Mouse (Mus musculus): ENCODE results near the gene Zc3h12a. TPM values are rescaled to one million over a fixed set of nuclear protein-coding genes. Genes with fewer than 3 reads are reported as not detected.

Zc3h12a gene
- total RNA-seq, 2 experiments from 2014 or later = 3.5 to 4.1 TPM

DNA sequence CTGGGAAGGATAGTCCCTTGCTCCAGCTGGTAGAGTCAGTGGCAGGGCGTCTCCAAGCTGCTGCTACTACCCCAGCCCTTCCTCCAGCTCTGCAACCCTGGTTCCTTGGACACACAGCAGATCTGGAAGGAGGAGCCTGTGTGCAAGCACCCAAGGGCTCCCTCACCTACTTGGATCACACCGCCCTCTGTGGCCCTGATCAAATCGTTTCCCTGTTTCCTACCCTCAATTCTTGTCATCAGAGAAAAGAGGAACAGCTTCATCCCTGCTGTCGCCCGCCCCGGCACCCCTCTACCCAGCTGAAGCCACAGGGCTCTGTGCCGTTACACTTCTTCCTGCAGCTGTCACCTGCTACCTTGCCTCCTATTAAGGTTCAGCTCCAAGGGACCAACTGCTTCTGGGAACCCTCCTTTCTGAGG is 9.7 kb downstream of the Zc3h12a start:
- intact Hi-C loops (cut with DNase I) = no loop called here
- DNase-seq (ENCODE audit: low spot score) = no peak

DNA sequence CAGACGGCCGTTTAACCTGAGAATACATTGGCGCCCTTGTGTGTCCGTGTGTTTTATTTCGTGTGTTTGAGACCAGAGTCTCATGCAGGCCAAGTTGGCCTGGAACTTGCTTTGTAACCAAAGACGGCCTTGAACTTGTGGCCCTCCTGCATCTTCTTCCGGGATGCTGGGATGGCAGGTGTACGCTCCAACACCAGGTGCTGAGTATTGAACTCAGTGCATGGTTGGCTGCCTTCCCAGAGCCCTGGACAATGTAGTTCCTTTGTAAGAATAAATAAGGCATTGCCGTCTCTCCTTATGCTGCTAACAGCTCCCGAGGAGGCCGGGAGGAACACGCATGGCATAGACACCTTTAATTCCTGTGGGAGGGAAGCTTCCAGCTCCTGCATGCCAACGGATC is 10.7 kb downstream of the Zc3h12a start:
- DNase-seq (ENCODE audit: low spot score) = no peak
- intact Hi-C loops (cut with DNase I) = no loop called here

DNA sequence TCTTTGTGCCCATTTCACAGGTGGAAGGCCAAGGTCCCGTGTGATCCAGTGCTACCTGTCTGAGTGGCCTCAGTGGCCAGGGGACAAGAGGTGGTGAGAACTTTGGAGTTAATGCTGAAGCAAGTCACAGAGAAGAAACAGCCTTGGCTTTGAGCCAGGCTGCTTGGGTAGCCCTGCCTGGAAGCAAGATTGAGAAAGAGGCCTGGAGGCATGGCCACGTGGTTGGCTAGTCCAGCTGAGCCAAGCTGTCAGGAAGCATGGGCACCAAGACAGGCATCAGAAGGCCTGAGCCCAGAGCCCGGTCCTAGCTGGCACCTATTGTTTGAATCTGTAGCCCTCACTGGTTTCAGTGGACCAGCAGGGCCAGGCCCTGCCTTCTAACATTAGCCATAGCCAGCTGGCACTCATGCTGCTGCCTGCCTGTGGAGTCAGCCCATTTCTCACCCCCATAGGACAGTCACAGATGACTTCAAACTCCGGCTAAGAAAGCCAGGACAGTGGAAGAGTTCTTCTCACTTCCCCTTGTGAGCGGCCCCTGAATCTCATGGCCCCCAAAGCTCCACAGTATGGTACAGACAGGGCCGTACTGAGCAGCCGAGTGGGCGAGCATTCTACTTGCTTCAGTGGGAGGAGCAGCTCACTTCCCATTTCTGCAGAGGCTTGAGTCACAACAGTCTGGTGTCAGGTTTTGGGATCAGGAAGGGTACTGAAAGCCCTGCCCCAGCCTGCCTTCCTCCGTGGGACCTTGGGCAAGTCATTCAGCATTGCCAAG is 11.4 kb downstream of the Zc3h12a start:
- no peak for DNase-seq (ENCODE audit: low spot score)

DNA sequence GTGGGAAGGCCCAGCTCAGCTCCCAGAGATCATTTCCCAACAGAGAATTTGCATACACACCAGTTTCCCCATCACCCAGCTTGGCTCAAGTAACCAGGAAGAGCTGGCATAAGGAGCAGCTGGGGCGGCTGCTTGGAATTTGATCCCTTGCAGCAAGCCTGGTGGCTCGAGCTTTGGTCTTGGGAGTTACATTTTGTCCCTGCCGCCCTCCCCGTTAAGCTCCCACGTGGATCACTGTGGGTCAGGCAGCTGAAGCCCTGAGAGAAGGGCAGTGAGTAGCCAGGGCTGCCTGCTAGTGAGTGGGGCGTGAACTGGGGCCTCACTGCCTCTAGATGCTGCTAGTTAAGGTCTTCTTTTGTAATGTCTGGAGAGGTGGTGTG is 11.9 kb downstream of the Zc3h12a start:
- intact Hi-C loops (cut with DNase I) = no loop called here
- DNase-seq (ENCODE audit: low spot score) = no peak

More for the DNA sequence above, 11.4 kb downstream of the Zc3h12a start:
- intact Hi-C loops (cut with DNase I) = no loop called here

DNA sequence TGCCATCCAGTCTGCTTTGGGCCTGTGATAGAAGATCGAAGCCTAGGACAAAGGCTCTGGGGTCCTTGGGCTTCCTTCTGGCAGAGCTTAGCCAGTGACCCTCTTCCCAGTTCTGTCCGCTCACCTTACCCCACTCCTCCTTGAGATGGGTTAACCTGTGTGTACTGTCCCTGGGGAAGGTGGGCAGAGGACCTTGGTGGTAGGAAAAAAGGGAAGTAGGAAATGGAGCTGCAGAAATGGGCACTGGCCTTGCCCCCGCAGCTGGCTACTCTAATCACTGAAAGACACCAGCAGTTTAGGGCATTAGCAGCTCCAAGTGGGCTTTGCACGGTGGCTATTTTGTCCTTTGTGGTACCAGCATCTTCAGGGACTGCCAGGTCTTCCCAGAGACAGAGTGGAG is 12.6 kb downstream of the Zc3h12a start:
- intact Hi-C loops (cut with DNase I) = no loop called here
- no peak for DNase-seq (ENCODE audit: low spot score)

DNA sequence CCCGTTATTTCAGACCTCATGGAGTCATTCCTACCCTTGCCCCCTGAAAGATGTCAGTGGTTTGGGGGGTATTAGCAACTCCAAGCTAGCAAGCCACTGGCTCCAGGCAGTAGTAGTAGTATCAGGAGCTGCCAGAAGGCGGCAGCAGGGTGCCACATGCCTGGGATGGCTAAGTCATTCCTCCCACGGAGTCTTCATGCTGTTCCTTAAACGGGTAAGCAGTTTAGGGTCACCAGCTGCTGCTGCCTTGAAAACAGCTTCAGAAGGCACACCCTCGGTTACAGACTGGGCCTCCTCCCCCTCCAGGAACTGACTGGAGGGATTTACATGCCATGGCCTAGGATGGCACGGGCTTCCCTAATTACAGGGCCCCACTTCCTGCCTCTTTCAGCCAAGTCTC is 13.0 kb downstream of the Zc3h12a start:
- peak; percentile 61 for DNase-seq (ENCODE audit: low spot score)

DNA sequence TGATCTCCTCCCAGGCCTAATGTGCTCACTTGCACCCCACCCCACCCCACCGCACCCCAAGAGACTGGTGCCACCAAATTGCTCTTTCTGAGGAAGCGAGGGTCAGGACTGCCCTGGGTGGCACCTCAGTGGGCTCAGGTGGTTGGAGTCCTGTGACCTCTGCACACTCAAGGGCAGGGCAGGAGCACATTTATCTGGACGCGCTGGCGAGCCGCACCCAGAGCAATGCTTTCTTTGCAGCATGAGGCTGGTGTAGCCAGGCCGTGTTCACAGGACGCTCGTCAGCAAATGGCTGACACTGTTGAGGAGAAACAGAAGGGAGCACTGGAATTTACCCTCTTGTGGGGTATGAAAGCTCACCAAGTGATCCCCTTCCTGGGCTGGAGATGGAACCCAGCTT is 22.3 kb downstream of the Zc3h12a start:
- intact Hi-C loops (cut with DNase I) = no loop called here
- DNase-seq (ENCODE audit: low spot score) = no peak

More for the DNA sequence above, 13.0 kb downstream of the Zc3h12a start:
- intact Hi-C loops (cut with DNase I) = loop anchor here (5.0 kb wide), 1 partner anchor 43 kb away; no protein-coding TSS in a partner anchor

DNA sequence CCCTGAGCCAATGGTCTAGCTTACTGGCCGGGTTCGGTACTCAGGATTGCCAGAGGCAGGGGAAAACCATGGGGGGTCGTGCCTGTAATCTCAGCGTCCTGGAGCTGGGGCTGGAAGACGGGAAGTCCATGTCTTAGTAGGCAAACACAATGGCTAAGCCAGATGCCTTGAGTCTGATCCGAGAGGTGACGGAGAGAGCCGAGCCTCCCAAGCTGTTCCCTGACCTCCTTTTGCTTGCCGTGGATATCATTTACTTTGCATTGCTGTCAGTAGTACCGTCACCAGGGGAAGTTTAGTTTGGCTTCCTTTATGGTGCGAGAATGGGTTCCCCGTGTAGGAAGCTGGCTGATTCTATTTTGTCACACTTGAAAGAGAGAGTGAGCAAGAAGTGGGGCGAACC is 26.3 kb downstream of the Zc3h12a start:
- intact Hi-C loops (cut with DNase I) = no loop called here
- DNase-seq (ENCODE audit: low spot score) = no peak

DNA sequence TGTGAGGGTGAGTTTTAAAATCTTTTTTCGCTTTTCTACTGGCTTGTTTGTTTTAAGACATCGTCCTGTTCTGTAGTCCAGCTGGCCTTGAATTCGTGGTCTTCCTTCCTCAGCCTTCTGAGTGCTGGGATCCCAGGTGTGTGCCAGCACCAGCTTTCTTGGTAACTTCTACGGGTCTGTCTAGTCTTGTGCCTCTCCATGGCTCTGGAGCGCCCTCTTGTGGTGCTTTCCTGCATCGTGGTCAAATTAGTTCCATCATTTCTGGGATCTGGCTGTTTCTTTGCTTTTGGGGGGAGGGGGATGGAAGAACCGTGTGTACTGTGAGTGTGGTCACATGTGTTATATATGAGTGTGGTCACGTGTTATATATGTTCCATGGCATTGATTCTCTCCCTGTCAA is 28.2 kb downstream of the Zc3h12a start:
- intact Hi-C loops (cut with DNase I) = loop anchor here (1.0 kb wide), 1 partner anchor 156 kb away; no protein-coding TSS in a partner anchor

DNA sequence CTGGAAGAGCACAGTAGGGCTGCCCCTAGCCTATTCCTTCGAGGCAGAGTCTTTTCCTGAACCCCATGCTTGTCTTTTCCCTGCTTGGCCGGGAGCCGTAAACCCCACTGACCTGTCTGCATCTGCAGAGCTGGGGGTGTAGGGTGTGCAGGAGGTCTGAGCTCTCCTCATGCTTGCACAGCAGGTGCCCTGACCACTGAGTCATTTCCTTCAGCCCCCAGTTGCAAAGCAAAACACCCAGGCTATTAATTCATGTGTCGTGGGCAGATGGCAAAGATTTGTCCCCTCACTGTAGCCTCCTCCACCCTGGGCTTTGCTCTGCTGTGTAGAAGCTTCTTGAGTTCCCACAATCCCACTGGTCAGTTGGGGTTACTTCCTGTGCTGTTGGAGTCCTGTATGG is 30.2 kb downstream of the Zc3h12a start:
- intact Hi-C loops (cut with DNase I) = no loop called here
- no peak for DNase-seq (ENCODE audit: low spot score)

More for the DNA sequence above, 28.2 kb downstream of the Zc3h12a start:
- DNase-seq (ENCODE audit: low spot score) = peak; percentile 37

DNA sequence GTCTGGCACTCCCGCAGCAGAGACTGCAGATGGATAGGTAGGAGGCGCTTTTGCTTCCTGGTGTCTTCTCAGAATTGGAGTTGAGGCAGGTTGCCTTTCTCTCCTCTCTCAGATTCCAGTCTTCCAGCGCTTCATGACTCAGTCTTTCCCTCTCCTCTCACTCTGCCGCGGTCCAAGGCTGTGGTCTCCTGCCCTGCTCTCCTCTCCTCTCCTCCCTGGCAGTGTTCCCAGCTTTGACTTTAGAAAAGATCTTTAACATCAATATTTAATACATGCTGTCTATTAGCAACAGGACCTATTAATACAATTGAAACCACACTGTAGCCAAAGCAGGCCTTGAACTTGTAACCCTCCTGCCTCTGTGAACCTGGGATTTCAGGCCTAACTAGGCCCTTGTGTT is 31.6 kb downstream of the Zc3h12a start:
- intact Hi-C loops (cut with DNase I) = no loop called here
- DNase-seq (ENCODE audit: low spot score) = no peak

DNA sequence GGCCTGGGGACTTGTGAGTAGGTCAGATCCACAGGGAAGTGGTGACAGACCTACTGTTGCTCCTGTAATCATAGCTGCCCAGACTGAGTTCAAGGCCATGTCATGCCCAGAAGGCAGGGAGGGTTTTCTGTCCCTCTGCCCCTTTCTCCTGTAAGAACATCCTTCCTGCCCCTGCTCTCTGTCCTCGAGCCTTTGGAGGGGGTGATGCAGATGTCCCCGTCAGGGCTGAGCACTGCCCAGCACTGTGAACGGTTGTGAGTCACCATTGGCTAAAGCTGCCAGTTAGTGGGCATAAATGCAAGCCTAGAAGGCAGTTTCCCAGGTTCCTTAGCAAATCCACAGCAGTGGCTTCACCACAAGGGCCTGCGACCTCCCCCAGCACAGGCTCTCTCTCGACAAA is 34.6 kb downstream of the Zc3h12a start:
- intact Hi-C loops (cut with DNase I) = no loop called here
- DNase-seq (ENCODE audit: low spot score) = no peak

DNA sequence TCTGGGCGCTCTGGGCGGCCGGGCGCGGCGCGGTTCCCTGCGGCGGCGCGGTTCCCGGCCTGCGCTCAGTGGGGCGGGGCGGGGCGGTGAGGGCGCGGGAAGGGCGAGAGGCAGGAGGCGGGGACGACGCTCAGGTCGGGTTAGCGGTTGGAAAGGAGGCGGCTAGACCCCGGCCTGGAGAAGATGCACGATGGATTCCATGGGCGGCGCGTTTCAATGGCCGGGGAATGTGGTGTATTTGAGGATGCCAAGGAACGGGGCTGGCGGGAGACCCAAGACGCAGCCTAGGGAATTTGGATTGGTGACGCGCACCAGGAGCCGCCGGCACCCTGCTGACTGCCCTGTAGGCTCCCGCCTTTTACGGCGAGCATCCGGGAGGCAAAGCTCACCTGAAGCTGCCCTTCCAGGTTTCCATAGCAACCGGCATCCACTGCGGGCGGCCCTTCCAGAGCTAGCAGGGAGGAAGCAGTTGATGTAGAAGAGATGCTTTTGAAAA is 42.2 kb downstream of the Zc3h12a start:
- DNase-seq (ENCODE audit: low spot score) = no peak
- intact Hi-C loops (cut with DNase I) = no loop called here

DNA sequence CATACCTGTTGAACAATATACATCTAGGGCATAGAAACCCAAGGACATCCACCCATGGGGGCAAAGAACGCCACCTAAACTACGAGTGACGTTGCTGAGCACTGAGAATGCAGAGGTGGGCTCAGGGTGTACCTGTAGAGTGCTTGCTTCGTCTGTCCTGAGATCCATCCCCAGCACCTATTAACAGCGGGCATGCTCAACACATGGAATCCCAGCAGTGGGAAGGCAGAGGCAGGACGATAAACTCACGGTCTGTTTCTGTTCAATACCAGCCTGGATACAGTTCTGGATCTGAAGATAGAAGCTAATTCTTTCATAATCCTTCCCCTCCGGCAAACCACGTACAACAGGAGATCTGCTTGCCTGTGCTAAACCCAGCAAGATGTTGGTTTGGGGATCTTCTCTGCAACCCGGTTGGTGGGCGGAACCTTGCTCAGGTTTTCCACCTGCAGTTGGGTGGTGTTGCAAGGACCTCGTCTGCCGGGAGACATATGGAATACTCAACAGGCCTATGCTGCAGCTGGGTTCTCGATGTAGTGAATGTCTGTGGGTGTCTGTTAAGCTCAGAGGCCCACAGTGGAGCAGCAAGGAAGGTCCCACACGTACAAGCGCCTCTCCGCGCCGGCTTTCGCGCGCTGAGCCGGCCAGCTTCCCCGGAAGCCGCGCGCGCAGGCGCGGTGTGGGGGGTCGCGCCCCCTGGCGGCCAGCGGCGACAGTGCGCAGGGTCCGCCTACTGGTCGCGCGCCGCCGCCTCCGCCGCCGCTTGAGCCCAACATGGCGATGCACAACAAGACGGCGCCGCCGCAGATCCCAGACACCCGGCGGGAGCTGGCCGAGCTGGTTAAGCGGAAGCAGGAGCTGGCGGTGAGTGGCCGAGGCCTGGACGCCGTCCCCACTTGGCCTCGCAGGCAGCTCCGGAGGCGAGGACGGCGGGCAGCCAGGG is 43.0 kb downstream of the Zc3h12a start, which contains the start of gene Meaf6:
Gene Meaf6 (plus strand): TSS at position 732 of the 943 bp plus-strand sequence.
- intact Hi-C loops (cut with DNase I) = loop anchor here (1.0 kb wide), 1 partner anchor 17 kb away; no protein-coding TSS in a partner anchor
- peak; percentile 82 for DNase-seq (ENCODE audit: low spot score)

DNA sequence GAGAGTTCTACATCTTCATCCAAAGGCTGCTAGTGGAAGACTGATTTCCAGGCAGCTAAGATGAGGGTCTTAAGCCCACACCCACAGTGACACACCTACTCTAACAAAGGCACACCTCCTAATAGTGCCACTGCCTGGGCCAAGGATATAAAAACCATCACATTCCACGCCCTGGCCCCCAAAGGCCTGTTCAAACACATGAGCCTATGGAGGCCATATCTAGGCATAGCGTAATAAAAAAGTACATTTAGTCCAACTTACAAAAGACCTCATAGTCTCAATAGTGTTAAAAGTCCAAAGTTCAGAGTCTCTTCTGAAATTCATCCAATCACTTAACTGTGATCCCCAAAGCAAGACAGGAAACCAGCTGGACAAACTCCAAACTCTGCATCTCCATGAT is 48.9 kb downstream of the Zc3h12a start:
- intact Hi-C loops (cut with DNase I) = no loop called here

DNA sequence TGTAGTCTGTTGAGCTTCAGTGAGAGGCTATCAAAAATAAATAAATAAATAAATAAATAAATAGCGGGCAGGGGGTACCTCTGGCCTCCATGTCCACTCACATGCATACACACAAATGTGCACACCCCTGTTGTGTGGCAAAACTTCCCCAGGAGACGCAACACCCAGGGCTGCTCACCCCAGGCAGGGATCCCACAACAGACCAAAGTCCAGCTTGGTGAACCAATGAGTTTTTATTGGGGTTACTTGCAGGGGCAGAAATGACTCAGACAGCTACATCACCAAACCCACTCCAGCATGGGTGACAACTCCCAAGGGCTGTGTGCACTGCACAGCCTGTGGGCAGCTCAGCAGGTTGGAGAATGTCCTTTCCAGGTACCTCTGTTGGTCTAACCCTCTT is 49.9 kb downstream of the Zc3h12a start:
- no peak for DNase-seq (ENCODE audit: low spot score)
- intact Hi-C loops (cut with DNase I) = no loop called here

More for the DNA sequence above, 48.9 kb downstream of the Zc3h12a start:
- no peak for DNase-seq (ENCODE audit: low spot score)

Other genes starting within 250 kb of the Zc3h12a start
- not detected for gene Epha10, start 246.9 kb downstream of the Zc3h12a start, total RNA-seq (2021)
- gene 9930104L06Rik, start 190.8 kb downstream of the Zc3h12a start, total RNA-seq (2021) = 1 to 10 TPM; 7.4 to 7.9 TPM
- gene Cdca8, start 188.5 kb downstream of the Zc3h12a start, total RNA-seq (2021) = 1 to 10 TPM in 1 of 2 experiments, under 1 TPM in 1; 0.88 to 1.4 TPM
- gene Rspo1, start 141.4 kb downstream of the Zc3h12a start, total RNA-seq (2021) = 1 to 10 TPM; 3.1 to 3.6 TPM
- 10 to 100 TPM; 25.9 to 27.0 TPM for gene Gnl2, start 111.3 kb downstream of the Zc3h12a start, total RNA-seq (2021)
- gene Dnali1, start 62.1 kb downstream of the Zc3h12a start, total RNA-seq (2021) = not detected
- gene Snip1, start 61.2 kb downstream of the Zc3h12a start, total RNA-seq (2021) = 1 to 10 TPM; 7.6 to 8.8 TPM
- 10 to 100 TPM; 21.1 to 22.0 TPM for gene Meaf6, start 42.7 kb downstream of the Zc3h12a start, total RNA-seq (2021)